Mouse (Mus musculus): ENCODE measurements around the gene Nrxn1. TPM values are rescaled to one million over a fixed set of nuclear protein-coding genes. Genes with fewer than 3 reads are reported as not detected.
A peak's percentile ranks its signal among the peaks of the same experiment; 100 is the strongest.

Gene Nrxn1
- total and polyA plus RNA-seq, 3 experiments: 5.3 to 12.7 (median 7.1) TPM

DNA sequence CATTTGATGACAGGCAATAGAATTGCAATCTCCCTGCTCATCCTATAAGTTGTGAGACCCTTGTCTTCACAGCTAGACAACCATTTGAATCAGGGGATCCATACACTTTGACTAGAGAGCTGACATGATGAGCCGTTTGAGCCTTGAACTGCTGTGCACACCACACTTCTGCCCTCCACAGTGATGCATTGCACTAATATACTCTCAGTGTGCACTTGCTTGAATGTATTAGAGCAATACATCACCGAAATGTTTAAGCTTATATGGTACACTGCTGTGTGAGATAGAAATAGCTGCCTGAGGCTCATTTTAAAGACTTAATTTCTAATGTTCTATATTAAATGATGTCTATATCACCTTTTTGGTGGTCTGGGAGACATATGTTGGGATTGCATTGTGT is 430.6 kb downstream of the Nrxn1 start:
- no peak for DNase-seq

DNA sequence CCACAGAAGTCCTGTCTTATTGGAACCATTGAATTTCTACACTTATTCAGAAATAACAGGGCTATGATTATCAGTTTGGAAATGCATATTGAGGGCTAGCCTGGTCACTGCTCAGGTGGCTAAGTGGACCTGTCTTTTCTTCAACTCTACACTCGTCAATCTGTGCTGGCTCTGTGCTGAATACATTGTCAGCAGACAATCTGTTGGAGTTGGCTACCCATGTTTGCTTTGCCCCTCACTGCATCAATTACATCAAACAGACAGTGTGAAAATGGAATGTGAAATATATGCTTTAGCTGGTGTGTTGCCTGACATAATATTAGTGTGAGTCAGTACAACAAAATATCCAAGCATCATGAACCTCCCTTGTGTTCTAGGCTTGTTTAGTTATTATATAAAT is 438.4 kb downstream of the Nrxn1 start:
- DNase-seq: no peak

DNA sequence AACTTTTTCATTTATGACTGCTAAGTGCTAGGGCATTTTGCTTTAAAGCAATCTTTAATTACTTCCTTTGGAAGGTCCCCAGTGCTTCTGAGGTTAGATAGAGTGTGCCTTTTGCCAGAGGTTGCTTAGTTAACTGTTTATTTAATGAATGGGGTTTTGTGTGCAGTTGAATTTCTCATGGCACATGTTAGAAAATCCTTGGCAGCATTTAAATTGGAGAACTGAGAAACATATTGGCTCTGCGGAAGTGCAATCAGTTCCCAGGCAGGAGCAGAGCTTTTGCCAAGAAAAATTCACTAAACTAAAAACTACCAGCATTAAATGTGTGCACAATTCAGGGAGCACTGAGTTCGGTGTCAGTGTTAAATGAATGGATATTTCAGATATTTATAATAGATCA is 439.5 kb downstream of the Nrxn1 start:
- no peak for DNase-seq

DNA sequence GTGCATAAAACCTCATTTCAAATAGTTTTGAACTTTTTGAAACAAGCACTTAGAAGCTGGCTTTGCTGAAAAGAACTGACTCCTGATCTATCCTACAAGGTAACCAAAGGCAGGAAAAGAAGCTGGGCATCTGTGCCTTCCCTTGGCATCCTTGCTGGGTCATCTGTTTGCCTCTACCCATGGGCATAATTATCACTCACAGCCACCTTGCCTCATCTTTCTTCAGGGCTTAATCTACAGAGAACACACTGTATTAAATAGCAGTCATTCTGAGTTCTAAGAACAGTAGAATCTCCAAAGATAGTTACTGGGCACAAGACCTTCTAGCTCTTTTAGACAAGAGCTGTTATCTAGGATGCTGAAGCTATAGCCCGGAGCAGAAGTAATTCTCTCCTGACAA is 442.6 kb downstream of the Nrxn1 start:
- no peak for DNase-seq

DNA sequence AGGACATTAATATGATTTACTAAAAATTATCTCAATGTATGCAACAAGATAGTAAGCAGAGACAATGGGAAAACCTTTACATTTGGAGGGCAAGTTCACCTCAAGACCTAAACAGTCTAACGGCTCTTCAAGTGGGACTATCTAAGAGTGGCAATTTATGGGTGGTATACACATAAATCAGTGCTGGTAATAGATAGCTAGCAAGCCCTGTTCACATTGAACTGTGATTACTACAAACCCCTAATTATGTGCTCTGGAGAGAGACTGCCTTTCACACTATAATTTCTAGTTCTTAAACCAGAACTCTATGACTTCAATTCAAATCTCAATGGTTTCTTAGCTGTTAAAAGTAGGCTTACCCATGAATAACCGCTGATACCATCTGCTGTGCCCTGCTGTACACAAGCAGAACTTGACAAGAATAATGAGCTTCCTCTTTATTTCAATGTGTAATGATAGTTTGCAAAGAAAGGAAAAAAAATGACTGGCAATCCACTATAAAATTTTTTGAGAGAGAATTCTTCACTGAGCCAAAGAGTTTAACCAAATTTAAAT is 453.8 kb downstream of the Nrxn1 start:
- DNase-seq: no peak

DNA sequence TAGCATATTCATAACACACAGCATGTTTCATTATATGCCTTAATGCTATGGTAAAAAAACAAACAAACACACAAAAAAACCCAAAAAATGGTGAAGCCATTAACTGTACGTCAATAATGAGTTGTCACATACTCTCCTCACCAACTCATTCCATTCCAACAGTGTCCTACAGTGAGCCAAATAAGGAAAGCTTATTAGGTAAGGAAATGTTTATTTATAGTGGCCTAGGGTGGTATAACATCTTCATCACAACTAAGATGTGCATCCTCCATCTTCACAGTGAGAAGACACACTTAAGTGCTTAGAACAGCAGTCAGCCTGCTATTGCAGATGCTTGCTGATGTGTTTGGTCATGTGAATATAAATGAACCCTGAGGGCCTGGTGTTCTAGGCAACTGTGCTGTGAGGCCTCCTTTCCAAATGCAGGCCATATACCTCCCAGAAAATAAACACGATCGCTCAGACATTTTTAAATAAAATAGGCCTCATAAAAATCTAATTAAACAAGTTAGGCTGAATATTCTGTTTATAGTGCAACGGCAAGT is 454.6 kb downstream of the Nrxn1 start:
- DNase-seq: no peak

DNA sequence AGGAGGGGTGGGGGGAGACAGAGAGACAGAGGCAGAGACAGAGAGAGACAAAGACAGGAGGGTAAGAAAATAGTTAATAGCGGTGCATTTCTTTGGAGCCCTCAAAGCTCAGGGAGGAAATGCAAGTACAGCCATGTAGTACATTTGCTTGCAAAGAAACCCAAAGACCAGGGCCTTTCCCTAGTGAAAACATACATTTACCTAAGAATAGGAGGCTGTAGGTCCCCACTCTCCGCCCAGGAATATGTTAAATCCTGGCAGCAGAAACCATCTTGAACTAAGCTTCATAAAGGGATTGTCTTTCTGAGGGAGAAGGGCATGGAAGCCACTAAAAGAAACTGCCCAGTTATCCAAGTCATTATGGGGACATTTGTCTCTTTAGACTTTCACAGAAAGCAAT is 461.5 kb downstream of the Nrxn1 start:
- no peak for DNase-seq

DNA sequence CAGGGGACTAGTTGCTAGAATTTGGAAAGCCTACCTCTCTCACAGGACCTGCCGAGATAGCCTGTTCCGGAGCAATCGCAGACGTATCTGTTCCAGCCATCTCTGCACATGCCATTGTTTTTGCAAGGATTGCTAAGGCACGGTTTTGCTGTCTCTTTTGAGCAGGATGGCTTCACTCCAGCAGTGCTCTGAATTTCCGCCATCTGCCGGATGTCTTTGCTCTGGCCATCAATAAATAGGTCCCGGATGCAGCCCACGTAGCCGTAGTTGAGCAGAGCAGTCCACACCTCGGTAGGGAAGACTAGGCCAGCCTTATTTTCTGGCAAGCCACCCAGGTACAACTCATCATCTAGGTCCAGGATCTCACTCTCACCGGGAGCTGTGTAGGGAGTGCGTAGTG is 463.0 kb downstream of the Nrxn1 start:
- no peak for DNase-seq

DNA sequence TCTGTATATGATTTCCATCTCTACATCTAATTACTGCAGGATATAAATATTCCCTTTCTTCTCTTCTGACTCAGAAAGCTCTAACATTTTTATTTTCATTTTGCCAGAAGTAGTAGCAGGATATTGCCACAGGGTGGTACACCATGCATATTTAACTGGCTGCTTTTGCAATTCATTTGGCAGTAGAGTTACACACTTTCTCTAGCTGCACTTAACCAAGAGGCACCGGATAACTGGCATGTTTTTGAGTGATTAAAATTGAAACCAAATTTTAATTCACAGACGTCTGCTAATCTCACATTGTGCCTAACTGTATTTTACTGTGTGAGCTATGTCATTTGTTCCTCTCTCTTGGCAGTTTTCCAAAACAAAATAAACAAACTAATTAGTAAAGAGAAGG is 464.4 kb downstream of the Nrxn1 start:
- peak; percentile 40 for DNase-seq

DNA sequence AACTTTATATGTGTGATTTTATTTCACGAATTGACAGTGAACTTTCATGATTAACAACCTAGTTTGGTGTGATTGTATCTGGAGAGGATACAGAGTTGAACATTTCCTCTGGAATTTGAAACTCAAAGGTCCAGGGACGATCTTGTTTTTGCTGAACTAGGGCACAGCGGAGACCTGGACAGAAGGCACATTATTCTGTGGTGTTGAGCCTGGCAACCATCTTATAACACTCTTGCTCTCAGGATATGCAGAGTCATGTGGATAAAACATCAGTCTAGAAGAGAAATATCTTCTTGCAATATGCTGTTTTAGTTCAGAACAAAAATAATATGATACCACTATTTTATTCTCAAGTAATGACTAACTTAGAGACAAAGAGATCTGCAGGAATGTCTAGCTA is 464.9 kb downstream of the Nrxn1 start:
- DNase-seq: no peak

DNA sequence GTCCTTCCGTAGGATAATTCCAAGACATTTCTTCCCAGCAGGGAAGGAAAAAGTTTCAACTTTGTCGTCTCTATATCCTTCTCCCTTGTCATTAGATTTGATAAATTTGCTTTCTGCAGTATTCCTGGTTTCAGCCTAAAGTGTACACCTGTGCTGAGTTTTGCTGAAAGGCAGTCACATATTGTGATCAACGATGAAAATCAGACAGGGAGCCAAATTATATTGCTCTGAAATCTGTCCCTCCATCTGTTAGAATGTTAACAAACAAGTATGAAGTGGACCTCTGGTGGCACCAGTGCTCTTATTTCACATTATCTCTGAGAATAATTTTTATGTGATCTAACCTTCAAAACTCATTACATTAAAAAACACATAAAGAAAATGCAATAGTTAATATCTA is 465.5 kb downstream of the Nrxn1 start:
- no peak for DNase-seq

DNA sequence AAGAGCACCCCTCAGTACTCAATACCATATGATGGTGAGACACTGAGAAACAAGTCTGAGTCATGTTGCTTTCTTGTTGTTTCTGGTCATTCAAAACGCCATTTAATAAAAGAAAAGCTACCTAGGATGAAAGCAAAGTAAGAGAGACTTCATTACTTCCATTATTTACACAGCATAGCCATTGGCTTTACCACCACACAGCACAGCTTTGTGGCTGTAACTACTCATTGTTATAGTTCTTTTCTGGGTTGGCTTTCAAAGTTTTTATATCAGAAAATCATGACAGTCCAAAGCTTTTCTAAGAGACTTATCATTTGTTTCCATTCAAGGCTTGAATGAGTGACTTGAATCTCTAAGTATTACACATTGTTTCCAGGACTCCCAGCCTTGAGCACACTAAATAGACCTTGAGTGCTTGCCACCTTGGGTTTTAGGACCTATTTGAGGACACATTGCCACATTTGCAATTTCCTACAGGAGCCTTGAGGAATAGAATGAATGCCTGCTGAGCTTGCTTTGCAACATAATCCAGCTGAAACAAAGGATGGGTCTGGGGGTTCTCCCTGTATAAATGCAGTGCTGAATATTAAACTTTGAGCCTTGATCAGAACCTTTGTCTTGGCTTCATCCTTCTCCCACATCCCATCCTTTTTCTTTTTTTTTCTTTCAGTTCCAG is 468.1 kb downstream of the Nrxn1 start:
- no peak for DNase-seq

DNA sequence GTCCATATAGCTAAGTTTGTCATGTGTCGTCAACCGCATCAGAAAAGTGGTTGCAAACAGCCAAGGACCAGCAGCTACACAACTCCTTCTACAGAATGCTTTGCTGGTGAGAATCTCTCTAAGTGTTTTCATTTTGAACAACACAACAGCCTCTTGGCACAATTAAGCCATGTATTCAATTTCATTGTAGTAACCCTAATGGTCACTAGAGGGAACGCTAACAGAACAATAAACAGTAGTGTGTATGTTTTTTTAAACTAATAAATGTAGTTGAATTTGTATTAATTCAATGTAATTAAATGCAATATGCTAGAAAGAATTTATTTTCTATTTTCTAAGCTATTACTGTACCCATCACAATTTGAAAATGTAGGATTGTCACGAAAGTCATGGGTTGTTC is 471.0 kb downstream of the Nrxn1 start:
- no peak for DNase-seq

DNA sequence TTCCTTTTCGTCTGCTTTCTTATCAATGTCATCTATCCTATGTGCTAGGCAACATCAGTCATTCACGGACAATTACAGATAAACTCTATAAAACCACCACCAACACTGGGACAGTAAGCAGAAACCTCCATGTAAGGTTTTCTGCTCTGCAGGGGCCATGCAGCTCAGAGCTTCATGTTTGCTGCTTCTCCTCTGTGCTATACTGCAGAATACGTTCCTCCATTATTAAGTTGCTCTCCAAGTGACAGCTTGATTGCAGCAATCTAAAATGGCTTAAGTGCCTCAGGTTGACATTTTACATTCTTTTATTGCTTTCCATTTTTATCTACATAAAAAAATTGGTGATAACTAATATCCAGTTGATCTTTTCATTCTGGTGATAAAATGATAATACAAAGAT is 477.9 kb downstream of the Nrxn1 start:
- DNase-seq: no peak

DNA sequence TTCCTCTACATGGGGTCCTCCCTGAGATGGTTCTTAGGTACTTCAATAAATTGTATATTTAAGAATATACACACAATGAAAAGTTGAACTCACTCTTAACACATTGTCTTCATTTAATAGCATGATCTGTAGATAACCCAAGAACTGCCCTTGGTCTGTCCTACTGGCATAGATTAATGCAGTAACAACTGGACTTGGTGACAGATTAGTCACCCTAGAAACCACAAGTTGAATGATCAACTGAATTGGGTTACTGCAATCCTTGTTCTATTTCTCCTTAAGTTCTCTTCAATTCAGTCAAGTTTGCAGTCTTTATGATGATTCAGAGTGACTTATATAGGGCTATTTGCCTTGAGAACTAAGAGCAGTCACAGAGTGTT is 485.5 kb downstream of the Nrxn1 start:
- DNase-seq: no peak

DNA sequence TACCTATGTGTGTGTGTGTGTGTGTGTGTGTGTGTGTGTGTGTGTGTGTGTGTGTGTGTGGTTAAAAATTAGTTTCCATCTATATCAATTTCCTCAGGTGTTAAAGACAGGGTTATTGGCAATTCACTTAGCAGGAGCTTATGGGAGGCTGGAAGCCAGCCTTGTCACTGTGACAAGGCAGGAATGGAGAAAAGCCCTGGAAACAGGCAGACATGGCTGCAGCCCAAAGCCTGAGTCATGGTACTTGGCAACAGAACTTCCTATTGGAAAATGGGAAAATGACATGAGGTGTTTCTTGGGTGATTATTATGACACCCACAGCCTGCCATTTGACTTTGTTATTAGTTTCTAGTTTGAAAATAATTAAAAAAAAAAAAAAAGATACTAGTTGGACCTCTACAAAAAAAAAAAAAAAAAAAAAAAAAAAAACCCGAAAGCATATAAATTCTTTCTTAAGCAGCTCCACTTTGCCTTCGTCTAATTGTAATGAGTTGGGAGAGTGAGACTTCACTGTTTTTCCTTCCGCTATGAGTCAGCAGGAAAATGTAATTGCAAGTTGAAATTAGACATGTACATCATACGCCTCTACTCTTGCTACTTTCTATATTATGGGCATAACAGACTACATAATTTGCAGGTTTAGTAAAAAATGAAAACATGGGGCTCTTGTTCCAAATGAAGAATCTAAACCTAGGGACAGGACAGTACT is 486.0 kb downstream of the Nrxn1 start:
- DNase-seq: peak; percentile 79

DNA sequence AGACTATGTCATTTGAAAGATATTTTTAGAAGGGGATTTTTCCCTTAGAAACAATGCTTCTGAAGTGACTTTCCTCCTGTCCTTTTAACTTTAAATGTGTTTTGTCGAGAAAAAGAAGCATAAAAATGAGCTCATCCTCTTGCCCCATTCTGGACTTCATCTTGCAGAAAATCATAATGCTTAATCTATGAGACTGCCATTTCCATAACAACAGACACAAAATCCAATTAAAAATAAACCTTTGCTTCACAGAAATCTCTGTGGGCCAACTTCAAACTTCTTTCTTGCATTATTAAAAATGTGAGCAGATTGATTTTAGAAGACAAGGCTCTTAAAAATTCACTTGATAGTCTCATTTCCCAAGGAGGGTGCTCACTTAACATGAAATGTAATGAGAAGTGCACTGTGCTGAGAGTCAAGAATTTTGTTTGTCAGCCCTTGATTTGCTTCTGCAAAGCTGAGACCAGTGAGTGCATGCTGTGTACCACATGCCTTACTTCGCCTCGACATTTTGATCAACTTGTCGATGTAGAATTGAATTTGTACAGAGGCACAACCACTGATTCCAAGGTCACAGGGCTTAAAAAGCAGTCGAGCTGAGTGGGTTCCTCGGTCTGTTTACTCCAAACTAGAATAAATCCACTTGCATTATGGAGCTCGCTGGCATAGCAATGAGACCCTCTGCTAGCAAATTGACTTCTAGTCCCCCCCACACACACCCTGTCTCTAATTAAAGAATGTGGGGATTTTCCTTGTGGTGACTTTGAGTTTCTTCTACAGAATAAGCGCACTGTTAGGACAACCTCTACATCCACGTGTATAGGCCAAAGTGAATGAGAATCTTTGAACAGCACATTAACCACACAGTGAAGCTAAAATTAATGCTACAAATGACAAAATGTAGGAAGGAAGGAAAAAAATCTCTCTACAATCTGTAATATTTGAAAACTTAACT is 493.0 kb downstream of the Nrxn1 start:
- no peak for DNase-seq

DNA sequence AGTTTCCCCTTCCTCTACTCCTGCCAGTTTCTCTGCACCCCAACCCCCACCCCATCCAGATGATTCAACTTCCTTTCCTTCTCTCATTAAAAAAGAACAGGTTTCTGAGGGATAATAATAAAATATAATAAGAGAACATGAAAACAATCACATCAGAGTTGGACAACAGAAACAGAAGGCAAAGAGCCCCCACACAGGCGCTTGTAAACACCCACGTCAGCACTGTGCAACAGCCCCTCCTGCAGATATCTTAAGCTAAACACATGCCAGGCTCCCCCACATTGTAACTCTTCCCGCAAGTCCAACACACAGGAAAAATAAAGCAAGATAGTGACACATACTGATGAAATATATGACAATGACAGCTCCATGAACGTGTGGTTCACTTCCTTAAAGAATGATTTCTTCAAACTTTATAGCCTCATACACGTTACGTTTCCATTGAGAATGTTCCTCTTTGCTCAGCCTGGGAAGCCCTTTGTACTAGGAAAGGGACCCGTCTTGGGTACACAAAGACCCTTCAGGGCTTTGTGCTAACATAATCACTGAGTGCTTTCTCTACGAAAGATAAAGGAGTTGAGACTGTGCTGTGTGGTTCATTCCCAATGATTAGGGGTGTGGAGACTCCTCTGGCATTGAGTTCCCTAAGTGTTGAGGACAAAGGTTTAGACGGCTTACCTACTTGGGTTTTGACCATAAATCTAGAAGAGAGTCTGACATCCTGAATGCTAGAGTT is 497.9 kb downstream of the Nrxn1 start:
- no peak for DNase-seq

DNA sequence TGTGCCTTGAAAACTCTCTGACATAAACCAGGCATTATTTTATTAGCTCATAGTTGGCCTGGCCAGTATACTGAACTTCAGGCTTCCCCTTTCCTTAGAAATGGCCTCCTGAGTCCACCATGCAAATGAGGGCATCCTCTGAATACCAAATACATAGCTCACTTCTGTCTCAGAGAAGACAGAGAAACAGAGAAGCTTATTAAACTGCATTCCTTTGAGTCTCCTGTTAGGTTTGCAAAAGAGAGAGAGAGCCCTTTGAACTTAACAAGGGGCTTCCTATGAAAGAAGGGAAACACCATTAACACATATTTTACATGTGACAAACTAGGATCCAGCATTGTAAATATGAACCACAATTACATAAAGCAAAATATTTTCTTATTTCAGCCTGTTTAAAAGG is 506.0 kb downstream of the Nrxn1 start:
- DNase-seq: no peak

DNA sequence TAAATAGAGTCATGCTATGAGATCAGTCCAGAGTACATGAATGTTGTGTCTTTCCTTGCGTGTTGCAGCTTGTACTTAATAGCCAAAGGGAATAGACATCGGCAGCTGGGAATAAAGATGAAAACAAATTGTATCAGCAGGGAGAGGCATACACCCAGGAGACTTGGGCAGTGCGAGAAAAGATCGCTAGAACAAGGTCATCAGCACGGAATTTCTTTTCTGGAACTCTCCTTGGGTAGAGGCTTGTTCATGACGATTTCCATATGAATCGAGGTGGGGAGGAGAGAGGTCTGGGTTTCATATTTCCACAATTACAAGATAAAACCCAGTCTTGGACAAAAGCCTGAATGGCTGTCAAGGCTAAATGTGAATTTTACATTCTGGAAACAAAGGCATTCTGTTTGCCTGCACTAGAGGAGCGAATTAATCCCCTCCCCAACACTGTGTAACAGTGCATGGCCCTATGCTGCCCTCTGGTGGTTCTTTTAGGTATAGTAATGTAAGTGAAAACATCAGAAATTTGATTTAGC is 508.1 kb downstream of the Nrxn1 start:
- peak; percentile 34 for DNase-seq

DNA sequence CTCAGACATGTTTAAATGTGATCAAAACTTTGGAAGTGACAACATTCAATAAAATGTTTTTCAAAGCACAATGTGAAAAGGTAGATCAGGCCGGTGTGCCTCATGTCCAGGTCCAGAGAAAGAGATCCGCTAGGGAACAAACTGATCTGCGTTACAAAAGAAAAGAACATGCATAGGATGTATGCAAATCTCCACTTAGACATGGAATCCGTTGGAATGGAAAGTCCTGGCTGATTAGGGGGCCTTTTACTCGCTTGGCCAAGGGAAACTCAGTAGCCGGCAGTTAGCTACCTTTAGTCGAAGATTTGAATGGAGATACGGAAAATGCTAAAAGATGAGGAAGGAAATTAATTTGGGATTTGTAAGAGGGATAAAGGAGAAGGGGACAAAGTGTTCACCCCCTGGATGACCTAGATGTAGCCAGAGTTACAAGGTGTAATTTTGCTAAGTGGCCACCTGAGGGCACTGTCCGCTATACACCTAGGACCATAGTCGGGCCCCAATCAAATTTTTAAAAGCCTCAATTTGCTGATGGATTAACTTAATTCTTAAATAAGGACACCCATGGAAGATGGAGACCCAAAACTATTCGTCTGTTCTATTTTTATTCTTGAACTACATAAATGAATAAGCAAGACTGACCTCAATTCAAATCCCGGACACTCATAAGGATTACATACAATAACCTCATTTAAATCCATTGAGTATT is 508.9 kb downstream of the Nrxn1 start:
- DNase-seq: peak; percentile 13
